Mouse (Mus musculus) spleen, adult 10 weeks (tissue): ENCODE results near the gene Slx1b. TPM values are rescaled to one million over a fixed set of nuclear protein-coding genes. Genes with fewer than 3 reads are reported as not detected.

Experiments
- polyA plus RNA-seq: library from polyadenylated mRNA; stranded (reverse); fragments of 350-450 nt; fragmentation: Illumina TruSeq; extraction: RNeasy Lipid Tissue Mini Kit (QIAGEN cat#74804); gene quantifications from one replicate; pipeline ENCODE4 v1.2.3, GENCODE M21; 2015; ENCODE audit warnings: low replicate concordance; ENCODE audit not compliant: insufficient read depth

The Slx1b gene
- polyA plus RNA-seq = 7.6 TPM

GRCm38 (mm10) chr7:126695631-126696207, at the start of gene Slx1b:
Slx1b (minus strand) TSS chr7:126695784.

GRCm38 (mm10) chr7:126707442-126708174, 12.0 kb upstream of the Slx1b start, which contains the start of gene Coro1a:
Coro1a (minus strand) TSS chr7:126707787.

GRCm38 (mm10) chr7:126695210-126695611, 373 bp downstream of the Slx1b start, which contains the start of gene Bola2:
Bola2 (plus strand) TSS chr7:126695401.

GRCm38 (mm10) chr7:126676207-126676606, 19.4 kb downstream of the Slx1b start, which contains the start of gene Sult1a1:
Sult1a1 (minus strand) TSS chr7:126676432.

GRCm38 (mm10) chr7:126649231-126650051, 46.1 kb downstream of the Slx1b start, which contains the start of gene Sgf29:
Sgf29 (plus strand) TSS chr7:126649309.

Other genes starting within 250 kb of the Slx1b start
- gene Atp2a1, start 232.7 kb downstream of the Slx1b start, polyA plus RNA-seq = 0.51 TPM
- gene Sh2b1, start 220.4 kb downstream of the Slx1b start, polyA plus RNA-seq = 30.3 TPM
- gene Tufm, start 208.4 kb downstream of the Slx1b start, polyA plus RNA-seq = 42.6 TPM
- gene Atxn2l, start 192.3 kb downstream of the Slx1b start, polyA plus RNA-seq = 188 TPM
- gene Eif3c, start 129.4 kb downstream of the Slx1b start, polyA plus RNA-seq = 205 TPM
- 18.4 TPM for gene Apobr, start 110.8 kb downstream of the Slx1b start, polyA plus RNA-seq
- 40.6 TPM for gene Cln3, start 110.0 kb downstream of the Slx1b start, polyA plus RNA-seq
- gene Il27, start 100.8 kb downstream of the Slx1b start, polyA plus RNA-seq = 0.33 TPM
- 26.0 TPM for gene Nupr1, start 64.9 kb downstream of the Slx1b start, polyA plus RNA-seq
- 30.5 TPM for gene Sgf29, start 46.5 kb downstream of the Slx1b start, polyA plus RNA-seq
- gene Sult1a1, start 19.4 kb downstream of the Slx1b start, polyA plus RNA-seq = 38.4 TPM
- 9.9 TPM for gene Bola2, start 383 bp downstream of the Slx1b start, polyA plus RNA-seq
- gene Coro1a, start 12.0 kb upstream of the Slx1b start, polyA plus RNA-seq = 1,014 TPM
- 58.8 TPM for gene Mapk3, start 63.8 kb upstream of the Slx1b start, polyA plus RNA-seq
- gene Gdpd3, start 70.5 kb upstream of the Slx1b start, polyA plus RNA-seq = 8.9 TPM
- 121 TPM for gene Ypel3, start 81.2 kb upstream of the Slx1b start, polyA plus RNA-seq
- 2.8 TPM for gene Tbx6, start 85.7 kb upstream of the Slx1b start, polyA plus RNA-seq
- gene Ppp4c, start 96.7 kb upstream of the Slx1b start, polyA plus RNA-seq = 170 TPM
- gene Fam57b, start 101.9 kb upstream of the Slx1b start, polyA plus RNA-seq = not detected
- gene 4930451I11Rik, start 135.9 kb upstream of the Slx1b start, polyA plus RNA-seq = not detected
- gene Doc2a, start 151.6 kb upstream of the Slx1b start, polyA plus RNA-seq = not detected
- gene Hirip3, start 166.2 kb upstream of the Slx1b start, polyA plus RNA-seq = 41.1 TPM
- gene Ino80e, start 166.6 kb upstream of the Slx1b start, polyA plus RNA-seq = 30.1 TPM
- gene Taok2, start 188.9 kb upstream of the Slx1b start, polyA plus RNA-seq = 37.0 TPM
- 47.9 TPM for gene Tmem219, start 227.1 kb upstream of the Slx1b start, polyA plus RNA-seq
- 13.7 TPM for gene Kctd13, start 233.1 kb upstream of the Slx1b start, polyA plus RNA-seq